Mouse (Mus musculus): ENCODE data around the gene Cntn2. TPM values are rescaled to one million over a fixed set of nuclear protein-coding genes. Genes with fewer than 3 reads are reported as not detected.

The Cntn2 gene
- polyA plus RNA-seq, 1 experiment from 2014 or later = 0.05 TPM

DNA sequence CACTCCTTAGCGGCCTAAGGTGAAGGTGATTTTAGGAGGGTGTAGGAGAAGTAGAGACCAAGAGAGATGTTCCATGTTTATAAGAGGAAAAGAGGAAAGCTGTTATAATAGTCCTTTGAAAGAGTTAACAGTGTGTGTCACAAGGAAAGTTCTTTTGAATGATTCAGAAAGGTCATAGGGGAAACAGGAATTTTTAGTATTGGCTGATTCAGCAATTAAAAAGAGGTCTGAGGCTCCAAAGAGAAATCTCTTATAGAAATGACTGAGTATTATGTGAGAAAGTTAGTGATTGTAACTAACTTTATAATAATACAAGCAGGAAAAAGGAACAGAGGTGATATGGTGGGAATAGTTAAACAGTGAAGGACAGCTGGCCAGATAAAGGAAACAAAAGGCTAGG, 63.6 kb downstream of the Cntn2 start:
- ATAC-seq (ENCODE audit: insufficient number of reproducible peaks, insufficient read depth, low FRiP score, low read depth) = no peak
- H3K4me2 ChIP-seq (ENCODE audit: low read length) = no peak overlapping the region
- H3K9ac ChIP-seq (ENCODE audit: low read length) = no peak overlapping the region
- H3K9me3 ChIP-seq (ENCODE audit: control insufficient read depth, low read length) = no peaks in the 10 kb centered on the region
- H3K27me3 ChIP-seq (ENCODE audit: control insufficient read depth, insufficient read depth, low read length) = no peaks in the 10 kb centered on the region
- peaks cover 0 to 11% of the 10 kb centered on the region in 2 experiments; a peak in 2 of 4 replicates for H3K4me1 ChIP-seq (ENCODE audit: control insufficient read depth in 2 of 2, insufficient read depth in 2 of 2, low read length in 2 of 2)
- no peak overlapping the region for H3K4me3 ChIP-seq (ENCODE audit: control insufficient read depth in 1 of 2, insufficient read depth in 1 of 2, low read depth in 1 of 2, low read length in 2 of 2)
- H3K36me3 ChIP-seq (ENCODE audit: control insufficient read depth, insufficient read depth, low read length) = peaks cover 4% of the 10 kb centered on the region; the same call in 1 of the 2 replicates
- WGBS = 92% methylated on average over 1 of the region's 1 CpGs
- H3K27ac ChIP-seq (replicated peaks in 1 of 2; ENCODE audit: control insufficient read depth in 1 of 2, insufficient read depth in 1 of 2, low read depth in 2 of 2, low read length in 2 of 2) = no peak overlapping the region

DNA sequence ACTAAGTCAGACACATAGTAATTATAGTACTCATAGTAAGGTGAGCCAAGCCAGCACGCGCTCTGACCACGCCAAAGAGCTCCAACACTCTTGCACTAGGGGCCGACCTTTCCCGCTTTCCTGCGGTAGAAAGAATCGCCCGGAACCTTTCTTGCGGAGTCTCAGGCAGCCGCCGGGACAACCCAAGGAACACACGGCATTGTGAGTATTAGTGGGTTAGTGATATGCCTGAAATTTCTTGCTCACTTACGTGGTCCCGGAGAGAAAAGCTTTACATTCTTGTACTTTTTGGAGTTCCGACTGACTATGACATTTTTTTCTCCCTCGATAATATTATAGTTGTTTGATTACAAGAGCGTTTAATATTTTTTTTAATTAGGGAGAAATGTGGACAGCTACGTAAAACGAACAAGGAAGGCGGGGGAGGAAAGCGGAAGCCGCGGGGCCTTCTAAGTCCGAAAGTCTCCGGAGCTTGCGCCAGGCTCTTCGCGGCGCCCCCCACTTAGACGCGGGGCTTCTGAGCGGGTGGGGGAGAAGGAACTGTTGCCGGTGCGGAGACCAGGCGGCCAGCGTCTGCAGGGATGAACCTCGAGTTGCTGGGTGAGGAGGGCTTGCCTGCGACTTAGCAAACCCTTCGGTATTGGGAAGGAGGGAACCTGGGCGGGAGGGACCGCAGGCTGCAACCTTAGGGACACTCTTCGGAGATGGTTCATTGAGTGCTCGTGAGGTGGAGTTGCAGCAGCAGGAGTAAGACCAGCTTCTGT, 65.9 kb downstream of the Cntn2 start, which contains the start of gene Rbbp5:
Gene Rbbp5 (plus strand): TSS at position 438 of the 764 bp plus-strand sequence.
- peak within 1 kb of the TSS; percentile 81 for H3K4me2 ChIP-seq (ENCODE audit: low read length)
- peak within 1 kb of the TSS; percentile 60 to 65 for H3K27ac ChIP-seq (replicated peaks in 1 of 2; ENCODE audit: control insufficient read depth in 1 of 2, insufficient read depth in 1 of 2, low read depth in 2 of 2, low read length in 2 of 2)
- WGBS = under 1% methylated on average over 43 of the region's 43 CpGs
- H3K36me3 ChIP-seq (ENCODE audit: control insufficient read depth, insufficient read depth, low read length) = no peaks in the 10 kb centered on the region
- H3K4me3 ChIP-seq (ENCODE audit: control insufficient read depth in 1 of 2, insufficient read depth in 1 of 2, low read depth in 1 of 2, low read length in 2 of 2) = peak within 1 kb of the TSS; percentile 87 to 94
- peaks cover 0 to 11% of the 10 kb centered on the region in 2 experiments; a peak in 2 of 4 replicates for H3K4me1 ChIP-seq (ENCODE audit: control insufficient read depth in 2 of 2, insufficient read depth in 2 of 2, low read length in 2 of 2)
- H3K9ac ChIP-seq (ENCODE audit: low read length) = peak within 1 kb of the TSS; percentile 76
- no peaks in the 10 kb centered on the region for H3K27me3 ChIP-seq (ENCODE audit: control insufficient read depth, insufficient read depth, low read length)
- ATAC-seq (ENCODE audit: insufficient number of reproducible peaks, insufficient read depth, low FRiP score, low read depth) = peak; percentile 85
- H3K9me3 ChIP-seq (ENCODE audit: control insufficient read depth, low read length) = no peaks in the 10 kb centered on the region

DNA sequence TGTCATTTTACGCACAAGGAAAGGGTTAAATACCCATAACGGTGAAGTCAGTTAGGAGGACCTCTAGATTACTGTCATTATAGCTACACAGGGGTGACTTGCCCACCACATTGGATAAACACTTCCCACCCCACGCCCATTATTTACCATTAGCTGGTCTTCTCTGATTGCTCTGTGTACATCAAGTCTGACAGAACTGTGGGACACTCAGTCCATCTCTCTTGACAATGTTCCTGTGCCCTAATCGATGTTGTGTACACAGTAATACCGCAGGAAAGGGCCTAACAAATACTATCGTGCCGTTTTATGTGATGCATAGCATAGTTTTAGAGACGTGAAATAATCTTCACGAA, 66.5 kb downstream of the Cntn2 start:
- Histone ChIP-seq H3K4me2 (ENCODE audit: low read length) (peak overlapping the region; percentile 81), H3K4me3 (ENCODE audit: control insufficient read depth in 1 of 2, insufficient read depth in 1 of 2, low read depth in 1 of 2, low read length in 2 of 2) (peak overlapping the region; percentile 87 to 94), H3K9ac (ENCODE audit: low read length) (peak overlapping the region; percentile 76), H3K9me3 (ENCODE audit: control insufficient read depth, low read length) (no peaks in the 10 kb centered on the region), H3K36me3 (ENCODE audit: control insufficient read depth, insufficient read depth, low read length) (no peaks in the 10 kb centered on the region), H3K27me3 (ENCODE audit: control insufficient read depth, insufficient read depth, low read length) (no peaks in the 10 kb centered on the region), H3K27ac (replicated peaks in 1 of 2; ENCODE audit: control insufficient read depth in 1 of 2, insufficient read depth in 1 of 2, low read depth in 2 of 2, low read length in 2 of 2) (peak overlapping the region; percentile 60 to 65), H3K4me1 (ENCODE audit: control insufficient read depth in 2 of 2, insufficient read depth in 2 of 2, low read length in 2 of 2) (peaks cover 0 to 11% of the 10 kb centered on the region in 2 experiments; a peak in 2 of 4 replicates)
- ATAC-seq (ENCODE audit: insufficient number of reproducible peaks, insufficient read depth, low FRiP score, low read depth) = 0 out of 2 replicates have a peak, but pooled peaks have one; percentile 16
- 3% methylated on average over 9 of the region's 9 CpGs for WGBS

DNA sequence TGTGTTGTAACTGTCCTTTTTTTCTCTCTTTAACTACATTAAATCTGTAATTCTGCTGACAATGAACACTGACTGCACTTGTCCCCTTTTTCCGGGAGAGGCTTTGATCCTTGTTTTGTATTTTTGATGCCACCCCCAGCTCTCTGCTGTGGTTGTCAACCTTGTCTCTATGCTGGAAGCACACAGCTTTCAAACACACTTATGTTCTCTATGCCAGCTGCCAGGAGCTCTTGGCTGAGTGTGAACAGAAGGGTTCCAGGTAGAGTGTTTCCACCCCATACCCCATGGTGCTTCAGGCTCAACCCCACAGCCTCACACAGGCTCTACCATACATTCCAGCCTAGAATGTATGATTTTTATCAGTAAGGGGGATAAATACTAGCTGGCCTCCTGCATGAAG, 68.6 kb downstream of the Cntn2 start:
- no peaks in the 10 kb centered on the region for H3K27me3 ChIP-seq (ENCODE audit: control insufficient read depth, insufficient read depth, low read length)
- no peak overlapping the region for H3K4me3 ChIP-seq (ENCODE audit: control insufficient read depth in 1 of 2, insufficient read depth in 1 of 2, low read depth in 1 of 2, low read length in 2 of 2)
- no peak overlapping the region for H3K4me2 ChIP-seq (ENCODE audit: low read length)
- H3K9ac ChIP-seq (ENCODE audit: low read length) = no peak overlapping the region; the same call in 1 of the 2 replicates
- peaks cover 0 to 12% of the 10 kb centered on the region in 2 experiments; a peak in 2 of 4 replicates for H3K4me1 ChIP-seq (ENCODE audit: control insufficient read depth in 2 of 2, insufficient read depth in 2 of 2, low read length in 2 of 2)
- ATAC-seq (ENCODE audit: insufficient number of reproducible peaks, insufficient read depth, low FRiP score, low read depth) = no peak
- H3K36me3 ChIP-seq (ENCODE audit: control insufficient read depth, insufficient read depth, low read length) = no peaks in the 10 kb centered on the region
- no peaks in the 10 kb centered on the region for H3K9me3 ChIP-seq (ENCODE audit: control insufficient read depth, low read length)
- 67% methylated on average over 1 of the region's 1 CpGs for WGBS
- no peak overlapping the region for H3K27ac ChIP-seq (replicated peaks in 1 of 2; ENCODE audit: control insufficient read depth in 1 of 2, insufficient read depth in 1 of 2, low read depth in 2 of 2, low read length in 2 of 2)

DNA sequence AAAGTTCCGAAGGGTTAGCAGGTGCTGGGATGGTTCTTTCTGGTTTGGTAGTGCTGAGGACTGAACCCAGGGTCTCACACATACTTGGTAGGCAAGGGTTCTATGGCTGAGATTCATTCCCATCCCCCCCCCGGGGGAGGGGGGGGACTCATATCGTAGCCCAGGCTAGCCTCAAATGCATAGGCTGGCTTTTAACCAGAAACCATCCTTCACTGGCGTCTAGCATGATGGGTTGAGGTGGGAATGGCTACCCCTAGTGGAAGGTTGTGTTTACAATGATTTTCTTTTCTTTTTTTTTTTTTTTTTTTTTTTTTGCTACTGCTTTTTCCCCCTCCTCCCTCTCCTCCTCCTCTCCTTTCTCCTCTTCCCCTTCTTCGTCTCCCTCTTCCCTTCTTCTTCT, 70.5 kb downstream of the Cntn2 start:
- no peaks in the 10 kb centered on the region for H3K9me3 ChIP-seq (ENCODE audit: control insufficient read depth, low read length)
- no peaks in the 10 kb centered on the region for H3K36me3 ChIP-seq (ENCODE audit: control insufficient read depth, insufficient read depth, low read length)
- H3K4me3 ChIP-seq (ENCODE audit: control insufficient read depth in 1 of 2, insufficient read depth in 1 of 2, low read depth in 1 of 2, low read length in 2 of 2) = no peak overlapping the region
- peaks cover 7 to 10% of the 10 kb centered on the region in 2 experiments for H3K4me1 ChIP-seq (ENCODE audit: control insufficient read depth in 2 of 2, insufficient read depth in 2 of 2, low read length in 2 of 2)
- H3K27ac ChIP-seq (replicated peaks in 1 of 2; ENCODE audit: control insufficient read depth in 1 of 2, insufficient read depth in 1 of 2, low read depth in 2 of 2, low read length in 2 of 2) = no peak overlapping the region
- H3K4me2 ChIP-seq (ENCODE audit: low read length) = no peak overlapping the region
- H3K27me3 ChIP-seq (ENCODE audit: control insufficient read depth, insufficient read depth, low read length) = no peaks in the 10 kb centered on the region
- no peak overlapping the region for H3K9ac ChIP-seq (ENCODE audit: low read length)
- 48% methylated on average over 5 of the region's 5 CpGs for WGBS
- no peak for ATAC-seq (ENCODE audit: insufficient number of reproducible peaks, insufficient read depth, low FRiP score, low read depth)

DNA sequence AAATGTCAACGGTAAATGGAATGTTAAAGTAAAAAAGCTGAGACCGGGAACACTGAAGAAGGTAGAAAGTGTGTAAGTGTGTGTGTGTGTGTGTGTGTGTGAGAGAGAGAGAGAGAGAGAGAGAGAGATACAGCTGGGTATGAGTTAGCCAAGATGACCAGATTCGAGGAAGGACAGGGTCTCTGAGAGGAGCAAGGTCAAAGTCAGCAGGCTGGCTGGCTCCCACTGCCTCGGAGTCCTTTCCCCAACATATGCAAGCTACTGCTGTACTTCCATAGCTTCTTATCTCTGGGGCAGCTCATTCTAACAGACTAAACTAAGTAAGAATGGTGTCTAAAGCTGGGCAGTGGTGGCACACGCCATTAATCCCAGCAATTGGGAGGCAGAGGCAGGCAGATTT, 71.6 kb downstream of the Cntn2 start:
- Histone ChIP-seq H3K9ac (ENCODE audit: low read length) (no peak overlapping the region), H3K4me1 (ENCODE audit: control insufficient read depth in 2 of 2, insufficient read depth in 2 of 2, low read length in 2 of 2) (peaks cover 7 to 10% of the 10 kb centered on the region in 2 experiments), H3K4me3 (ENCODE audit: control insufficient read depth in 1 of 2, insufficient read depth in 1 of 2, low read depth in 1 of 2, low read length in 2 of 2) (no peak overlapping the region), H3K27me3 (ENCODE audit: control insufficient read depth, insufficient read depth, low read length) (no peaks in the 10 kb centered on the region), H3K4me2 (ENCODE audit: low read length) (no peak overlapping the region), H3K9me3 (ENCODE audit: control insufficient read depth, low read length) (no peaks in the 10 kb centered on the region), H3K36me3 (ENCODE audit: control insufficient read depth, insufficient read depth, low read length) (no peaks in the 10 kb centered on the region; the same call in 1 of the 2 replicates), H3K27ac (replicated peaks in 1 of 2; ENCODE audit: control insufficient read depth in 1 of 2, insufficient read depth in 1 of 2, low read depth in 2 of 2, low read length in 2 of 2) (no peak overlapping the region)
- 76% methylated on average over 5 of the region's 5 CpGs for WGBS
- no peak for ATAC-seq (ENCODE audit: insufficient number of reproducible peaks, insufficient read depth, low FRiP score, low read depth)

DNA sequence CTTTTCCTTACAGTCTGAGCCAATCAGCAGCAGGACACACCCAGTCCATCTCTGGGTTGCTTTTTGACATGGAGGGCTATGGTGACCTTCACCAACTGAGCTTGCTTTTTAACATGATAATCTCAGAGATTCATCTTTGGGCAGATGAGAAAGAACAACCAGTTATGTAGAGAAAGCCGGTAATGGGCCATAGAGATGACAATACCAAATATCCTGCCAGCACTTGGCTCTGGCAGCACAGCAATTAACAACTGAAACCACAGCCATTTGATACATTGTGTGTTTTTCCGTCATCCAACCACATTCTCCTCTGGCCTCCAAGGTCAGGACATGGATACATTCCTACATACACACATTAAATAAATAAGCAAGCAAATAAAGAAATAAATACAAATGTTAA, 72.0 kb downstream of the Cntn2 start:
- WGBS = 89% methylated on average over 2 of the region's 2 CpGs
- no peak overlapping the region for H3K9ac ChIP-seq (ENCODE audit: low read length)
- H3K4me3 ChIP-seq (ENCODE audit: control insufficient read depth in 1 of 2, insufficient read depth in 1 of 2, low read depth in 1 of 2, low read length in 2 of 2) = no peak overlapping the region
- H3K36me3 ChIP-seq (ENCODE audit: control insufficient read depth, insufficient read depth, low read length) = peaks cover 2% of the 10 kb centered on the region
- no peaks in the 10 kb centered on the region for H3K9me3 ChIP-seq (ENCODE audit: control insufficient read depth, low read length)
- H3K4me2 ChIP-seq (ENCODE audit: low read length) = no peak overlapping the region
- H3K27ac ChIP-seq (replicated peaks in 1 of 2; ENCODE audit: control insufficient read depth in 1 of 2, insufficient read depth in 1 of 2, low read depth in 2 of 2, low read length in 2 of 2) = no peak overlapping the region
- no peaks in the 10 kb centered on the region for H3K27me3 ChIP-seq (ENCODE audit: control insufficient read depth, insufficient read depth, low read length)
- no peak for ATAC-seq (ENCODE audit: insufficient number of reproducible peaks, insufficient read depth, low FRiP score, low read depth)
- H3K4me1 ChIP-seq (ENCODE audit: control insufficient read depth in 2 of 2, insufficient read depth in 2 of 2, low read length in 2 of 2) = peaks cover 7 to 10% of the 10 kb centered on the region in 2 experiments

Data from heart, embryonic 14.5 days (tissue).